Mouse (Mus musculus) liver, adult 2 months (tissue): Measurements from ENCODE around the gene a.
"Not testable (repeated sequence)": the region's sequence is repeated elsewhere in the genome, so short reads cannot be mapped to it uniquely, and the experiment has no call there.

Experiments
- CTCF ChIP-seq: fragments of 200-500 bp; IDR thresholded peaks from 2 replicates; pipeline ENCODE4 v1.5.1; 2011; ENCODE audit warnings: low read depth, low read length, control low read depth
- POLR2A ChIP-seq: fragments of 200-500 bp; IDR thresholded peaks from 2 replicates; pipeline ENCODE4 v1.6.1; 2011; ENCODE audit warnings: low read length, control low read depth; ENCODE audit not compliant: insufficient read depth; ENCODE audit errors: extremely low read depth

GRCm38 (mm10) chr2:155016751-155017150 is 225.5 kb downstream of the a start:
- TF ChIP-seq CTCF, POLR2A: not testable (repeated sequence)
